Mouse (Mus musculus) naive thymus-derived CD4-positive, alpha-beta T cell, adult 5 months (primary cell): ENCODE measurements around the gene Coq6. TPM values are rescaled to one million over a fixed set of nuclear protein-coding genes. Genes with fewer than 3 reads are reported as not detected.

Source experiments
- polyA plus RNA-seq: library from polyadenylated mRNA; unstranded; fragments of 100-300 nt; shearing (Covaris generic); gene quantifications from one replicate; pipeline ENCODE4 v1.2.1, GENCODE M21; 2017

Gene Coq6
- polyA plus RNA-seq = 20.6 TPM

DNA sequence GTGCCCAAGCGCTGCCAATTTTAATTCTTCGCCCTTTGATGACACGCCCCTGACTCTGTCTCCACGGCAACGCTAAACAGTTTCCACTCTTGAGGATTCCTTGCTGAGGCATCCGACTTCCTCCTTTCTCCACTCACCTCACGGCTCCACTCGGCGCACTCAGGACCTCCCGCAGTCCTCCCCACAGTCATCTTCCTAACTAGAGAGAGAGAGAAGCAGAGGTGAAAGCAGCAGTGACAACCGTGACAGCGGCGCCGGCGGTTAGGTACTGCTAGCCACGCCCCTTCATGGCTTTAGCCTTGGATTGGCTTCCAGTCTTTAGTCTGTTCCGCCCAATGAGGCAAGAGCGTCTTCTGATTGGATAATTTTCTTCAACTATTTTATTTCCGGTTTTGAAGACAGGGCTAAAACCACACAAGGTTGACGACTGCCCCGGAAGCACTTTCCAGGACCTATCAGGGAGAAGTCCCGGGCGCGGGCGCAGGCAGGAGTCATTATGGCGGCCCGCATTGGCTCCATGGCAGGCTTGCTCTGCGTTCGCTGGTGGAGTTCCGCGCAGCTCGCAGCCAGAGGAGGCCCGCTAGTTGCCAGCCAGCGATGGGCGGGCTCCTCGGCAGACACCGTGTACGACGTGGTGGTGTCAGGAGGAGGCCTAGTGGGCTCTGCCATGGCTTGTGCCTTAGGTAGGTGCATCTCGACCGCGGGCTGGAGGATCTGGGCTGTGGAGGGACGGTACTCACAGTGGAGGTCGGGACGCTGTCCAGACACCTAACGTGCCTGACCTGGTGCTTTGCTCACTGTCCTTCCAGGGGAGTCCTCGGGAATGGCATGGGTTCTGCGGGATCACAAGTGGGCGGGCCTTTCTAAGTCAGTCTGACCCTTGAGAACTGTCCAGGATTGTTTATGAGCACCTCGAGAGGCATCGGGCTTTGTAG lies at the start of gene Coq6, which contains the start of gene Fam161b:
Coq6 (plus strand) TSS at position 103 of the 935 bp plus-strand sequence.
Fam161b (minus strand) TSS at position 279 of the 935 bp plus-strand sequence.

DNA sequence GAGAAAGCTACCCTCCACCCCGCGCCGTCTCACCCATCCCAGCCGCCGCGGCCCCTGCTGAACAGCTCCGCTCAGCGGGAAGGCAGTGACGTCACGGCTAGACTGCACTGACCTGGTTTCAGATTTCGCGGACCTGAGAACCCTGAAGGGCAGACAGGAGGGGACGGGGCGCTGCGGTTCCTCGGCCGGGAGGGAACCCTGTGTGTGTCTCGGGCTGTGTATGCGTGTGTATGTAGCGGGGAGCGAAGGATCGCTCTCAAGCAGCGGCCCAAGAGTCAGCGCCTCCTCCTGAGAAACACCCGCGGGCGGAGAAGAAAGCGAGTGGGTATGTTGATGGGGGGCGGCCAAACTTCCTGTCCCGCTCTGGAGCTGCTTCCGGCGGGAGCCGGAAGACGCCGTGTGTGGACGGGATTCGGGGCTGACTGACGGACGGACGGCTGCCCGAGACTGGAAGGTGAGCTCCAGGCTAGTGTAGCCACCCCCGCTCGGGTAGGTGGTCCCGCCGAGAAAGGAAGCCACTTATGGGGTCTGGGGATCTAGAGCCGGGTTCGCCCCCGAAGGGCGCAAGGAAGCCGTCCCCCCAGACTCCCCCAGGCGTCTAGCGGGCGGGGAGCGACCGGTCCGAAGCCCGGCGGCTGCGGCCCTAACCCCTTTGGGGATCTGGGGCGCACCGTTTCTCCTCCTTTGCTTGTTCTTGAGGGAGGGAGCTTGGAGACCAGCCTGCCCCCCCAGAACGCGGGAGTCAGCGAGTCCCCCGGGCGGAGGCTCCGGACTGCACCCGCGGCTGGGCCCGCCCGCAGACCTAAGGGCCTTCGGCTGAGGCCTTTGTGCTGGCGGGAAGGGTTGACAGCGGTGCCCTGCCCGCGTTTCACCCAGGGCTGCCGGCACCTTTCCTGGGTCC lies 44.5 kb upstream of the Coq6 start, which contains the start of gene Zfp410:
Zfp410 (plus strand) TSS at position 132 of the 901 bp plus-strand sequence.

DNA sequence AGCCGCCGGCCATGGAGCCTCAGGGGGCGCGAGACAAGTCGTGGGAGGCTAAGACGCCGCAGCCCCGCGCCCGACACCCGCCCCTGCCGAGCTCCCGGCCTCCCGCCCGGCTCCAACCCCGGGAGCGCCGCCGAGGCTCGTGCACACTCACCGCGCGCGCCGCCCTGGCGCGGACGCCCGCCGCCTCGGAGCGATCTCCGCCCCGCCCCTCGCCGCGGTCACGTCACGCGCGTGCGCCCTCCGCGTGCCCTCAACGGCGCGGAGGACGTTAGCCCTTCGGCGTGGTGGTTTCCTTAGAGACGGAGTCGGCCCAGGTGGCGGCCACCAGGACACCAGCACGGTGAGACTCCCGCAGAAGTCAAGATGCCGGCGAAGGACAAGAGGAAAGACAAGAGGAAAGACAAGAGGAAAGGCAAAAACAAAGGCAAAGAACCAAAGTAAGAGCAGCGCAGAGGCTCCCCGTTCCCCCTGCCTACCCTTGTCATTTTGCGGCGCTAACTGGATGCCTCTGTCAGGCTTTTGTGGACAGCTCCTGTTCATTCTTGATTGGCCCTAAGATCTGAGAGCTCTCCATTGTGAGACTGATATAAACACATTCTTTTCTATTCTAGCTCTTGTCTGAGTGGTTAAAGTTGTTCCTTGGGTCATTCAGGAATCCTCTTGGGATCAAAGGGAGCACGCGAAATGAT lies 47.5 kb downstream of the Coq6 start, which contains the start of the genes Entpd5 and Bbof1:
Entpd5 (minus strand) TSS at position 211 of the 689 bp plus-strand sequence.
Bbof1 (plus strand) TSS at position 253 of the 689 bp plus-strand sequence.

DNA sequence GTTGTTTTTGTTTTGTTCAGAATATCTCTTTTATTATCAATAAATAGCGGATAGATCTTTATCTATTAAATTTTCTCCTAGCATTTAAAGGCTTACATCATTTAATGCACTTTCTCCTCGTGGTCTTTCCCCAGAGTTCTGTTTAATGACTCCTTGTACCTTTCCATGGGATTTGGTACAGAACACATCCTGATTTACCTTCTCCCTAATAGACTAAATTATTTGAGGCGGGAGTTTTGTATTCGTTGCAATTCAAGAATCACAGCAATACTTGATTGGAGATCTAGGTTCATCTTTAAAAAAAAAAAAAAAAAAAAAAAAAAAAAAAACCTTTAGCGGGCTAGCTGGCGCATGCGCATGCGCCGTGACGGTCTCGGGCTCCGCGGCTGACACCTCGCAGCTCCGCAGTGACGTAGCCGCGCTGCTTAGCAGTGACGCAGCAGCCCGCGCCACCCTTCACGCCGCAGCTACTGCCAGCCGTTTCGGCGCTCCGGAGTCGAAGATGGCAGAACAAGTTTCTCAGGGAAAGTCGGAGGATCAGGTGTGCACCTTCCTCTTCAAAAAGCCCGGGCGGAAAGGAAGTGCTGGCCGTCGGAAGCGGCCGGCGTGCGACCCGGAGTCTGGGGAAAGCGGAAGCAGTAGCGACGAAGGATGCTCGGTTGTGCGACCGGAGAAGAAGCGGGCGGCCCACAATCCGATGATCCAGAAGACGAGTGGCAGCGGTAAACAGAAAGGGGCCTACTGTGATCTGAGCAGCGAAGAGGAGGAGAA lies 55.6 kb downstream of the Coq6 start, which contains the start of gene Rnf113a2:
Rnf113a2 (plus strand) TSS at position 363 of the 771 bp plus-strand sequence.

Other genes with a start within 250 kb of the Coq6 start
- gene Dnal1, start 247.3 kb upstream of the Coq6 start, polyA plus RNA-seq = not detected
- 0.29 TPM for gene Pnma1, start 213.2 kb upstream of the Coq6 start, polyA plus RNA-seq
- 168 TPM for gene Elmsan1, start 142.8 kb upstream of the Coq6 start, polyA plus RNA-seq
- 15.8 TPM for gene Ptgr2, start 76.4 kb upstream of the Coq6 start, polyA plus RNA-seq
- 73.0 TPM for gene Zfp410, start 44.8 kb upstream of the Coq6 start, polyA plus RNA-seq
- gene Fam161b, start 176 bp downstream of the Coq6 start, polyA plus RNA-seq = 1.5 TPM
- 63.8 TPM for gene Entpd5, start 47.4 kb downstream of the Coq6 start, polyA plus RNA-seq
- 2.0 TPM for gene Bbof1, start 47.4 kb downstream of the Coq6 start, polyA plus RNA-seq
- gene Rnf113a2, start 55.5 kb downstream of the Coq6 start, polyA plus RNA-seq = 35.5 TPM
- gene Aldh6a1, start 89.3 kb downstream of the Coq6 start, polyA plus RNA-seq = 24.0 TPM
- gene Lin52, start 89.8 kb downstream of the Coq6 start, polyA plus RNA-seq = 30.2 TPM
- not detected for gene Vsx2, start 208.1 kb downstream of the Coq6 start, polyA plus RNA-seq